Mouse (Mus musculus): ENCODE results near the gene Wfikkn1.

Gene Wfikkn1

DNA sequence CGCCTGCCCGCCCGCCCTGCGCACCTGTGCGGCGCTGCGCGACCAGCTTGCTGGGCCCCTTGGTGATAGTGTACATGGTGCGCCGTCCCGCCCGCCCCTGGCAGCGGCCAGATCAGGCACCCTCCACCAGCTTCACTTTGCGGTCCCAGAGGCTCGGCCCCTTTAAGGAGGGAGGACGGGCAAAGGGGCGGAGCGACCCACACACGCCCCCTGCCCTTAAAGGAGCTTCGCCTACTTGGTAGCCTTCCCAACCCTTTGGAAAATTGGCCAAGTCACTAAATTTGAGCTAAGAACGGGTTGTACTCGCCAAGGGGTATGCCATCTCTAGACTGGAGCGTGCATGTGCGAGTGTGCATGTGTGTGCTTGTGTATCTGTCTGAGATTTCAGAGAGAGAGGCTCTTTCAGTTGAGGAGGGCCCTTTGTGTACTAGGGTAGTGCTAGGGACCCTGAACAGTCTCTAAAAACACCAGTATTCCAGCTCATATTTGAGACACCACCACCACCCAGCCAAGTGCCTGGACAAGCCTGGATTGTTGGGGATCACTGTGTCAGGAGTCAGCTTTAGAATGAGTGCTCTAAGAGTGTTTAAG is 12.0 kb downstream of the Wfikkn1 start, which contains the start of gene Mcrip2:
TSS of gene Mcrip2 (minus strand) at position 164 of the 591 bp plus-strand sequence.
- no peak for DNase-seq (ENCODE audit: low spot score)

DNA sequence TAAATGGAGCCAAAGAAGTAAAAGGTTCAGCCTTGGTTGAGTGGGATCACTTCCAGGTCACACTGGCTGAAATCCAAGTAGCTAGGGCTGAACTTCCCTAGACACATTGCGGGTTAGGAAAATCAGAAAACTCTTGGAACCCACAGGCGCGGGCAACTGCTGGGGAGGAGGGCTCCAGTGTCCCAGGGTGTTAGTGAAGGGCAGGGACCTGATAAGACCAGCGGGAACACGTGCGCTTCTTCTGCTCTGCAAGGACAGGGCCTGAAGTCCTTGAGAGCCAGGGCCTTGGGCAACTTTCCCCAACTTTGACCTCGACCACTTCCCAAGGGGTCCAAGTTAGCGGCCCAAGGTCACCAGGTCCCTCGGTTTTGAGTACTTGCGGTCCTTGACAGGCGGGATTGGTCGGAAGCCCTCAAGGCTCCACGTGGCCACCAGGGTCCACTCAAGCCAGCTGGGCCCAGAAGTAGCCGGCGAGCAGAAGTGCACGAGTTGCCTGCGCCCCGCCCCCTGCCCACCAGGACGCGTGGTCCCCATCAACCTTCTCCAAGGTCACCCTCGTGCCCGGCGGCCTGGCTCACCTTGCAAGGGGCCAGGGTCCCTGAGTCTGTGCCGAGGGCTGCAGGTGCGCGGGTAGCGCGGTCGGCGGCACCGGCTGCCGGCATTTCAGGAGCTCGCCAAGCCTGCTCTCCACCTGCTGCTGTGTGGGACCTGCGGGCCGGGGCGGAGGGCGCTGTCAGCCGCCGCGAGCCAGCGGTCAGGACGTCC is 12.6 kb downstream of the Wfikkn1 start:
- no peak for DNase-seq (ENCODE audit: low spot score)

DNA sequence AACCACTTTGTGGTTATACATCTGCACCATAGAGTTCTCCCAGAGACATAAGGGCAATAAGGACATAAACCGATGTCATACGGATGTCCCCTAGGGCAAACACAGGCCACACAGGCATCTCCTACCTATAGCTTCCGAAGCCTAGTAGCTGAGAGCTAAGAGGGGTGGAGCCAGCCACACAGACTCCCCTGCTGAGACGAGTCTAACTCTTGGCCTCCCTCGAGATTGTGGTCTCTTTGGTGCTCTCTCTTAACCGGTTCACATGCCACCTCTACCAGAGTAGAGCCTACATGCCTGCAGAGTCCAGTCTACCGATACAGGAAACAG is 13.2 kb downstream of the Wfikkn1 start:
- DNase-seq (ENCODE audit: low spot score), result no peak

DNA sequence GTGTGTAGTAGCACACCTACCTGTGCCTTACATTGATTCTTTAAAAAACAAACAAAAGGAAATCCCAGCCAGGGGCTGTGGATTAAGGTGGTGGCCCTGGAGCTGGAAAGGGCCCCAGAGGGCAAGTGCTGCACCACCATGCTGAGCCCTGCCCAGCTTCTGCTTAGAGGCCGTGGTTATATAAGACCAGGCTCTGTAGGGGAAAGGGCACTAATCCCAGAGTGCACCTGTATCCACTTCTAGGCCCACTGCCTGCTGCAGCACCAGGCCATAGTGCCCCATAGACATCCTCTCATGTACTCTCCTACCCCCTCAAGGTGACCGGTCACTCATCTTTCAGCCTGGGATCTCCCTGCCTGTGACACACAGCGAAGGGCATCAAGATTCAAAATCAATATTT is 14.5 kb downstream of the Wfikkn1 start:
- DNase-seq (ENCODE audit: low spot score), result no peak

DNA sequence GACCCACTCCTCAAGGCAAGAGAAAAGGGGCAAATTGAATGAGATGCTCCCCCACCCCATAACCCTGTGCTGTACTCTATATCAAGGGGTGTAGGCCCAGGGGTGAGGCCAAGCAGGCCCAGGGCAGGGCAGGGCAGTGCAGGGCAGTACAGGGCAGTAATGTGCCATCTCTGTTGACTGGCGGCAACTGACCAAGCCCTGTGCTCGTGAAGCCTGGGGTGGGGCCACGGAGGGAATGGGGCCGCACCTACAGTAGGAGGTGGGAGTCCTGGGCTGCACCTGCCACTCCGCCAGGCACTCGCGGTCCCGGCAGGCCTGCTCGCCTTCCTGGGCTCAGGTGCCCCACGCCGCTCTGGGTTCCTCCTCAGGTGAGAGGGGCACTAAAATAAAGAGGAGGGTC is 15.4 kb downstream of the Wfikkn1 start:
- DNase-seq (ENCODE audit: low spot score), result no peak

DNA sequence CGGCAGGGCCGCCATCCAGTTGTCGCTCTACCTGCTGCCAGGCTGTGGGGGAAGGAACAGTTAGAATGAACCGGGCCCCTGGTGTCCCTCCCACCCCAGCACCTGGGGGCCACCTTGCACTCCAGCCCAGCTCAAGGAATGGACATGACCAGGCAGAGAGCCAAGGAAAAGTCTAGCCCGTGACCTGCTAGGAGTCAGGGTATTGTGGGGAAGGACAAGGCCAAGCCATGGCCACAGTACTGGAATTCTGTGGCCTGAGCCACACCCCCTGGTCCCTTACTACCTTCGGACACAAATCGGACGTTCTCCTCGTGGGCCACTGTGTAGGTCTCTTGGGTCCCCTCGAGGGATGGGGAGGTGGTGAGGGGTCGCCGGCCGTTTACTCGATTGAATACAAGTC is 16.3 kb downstream of the Wfikkn1 start:
- no peak for DNase-seq (ENCODE audit: low spot score)

DNA sequence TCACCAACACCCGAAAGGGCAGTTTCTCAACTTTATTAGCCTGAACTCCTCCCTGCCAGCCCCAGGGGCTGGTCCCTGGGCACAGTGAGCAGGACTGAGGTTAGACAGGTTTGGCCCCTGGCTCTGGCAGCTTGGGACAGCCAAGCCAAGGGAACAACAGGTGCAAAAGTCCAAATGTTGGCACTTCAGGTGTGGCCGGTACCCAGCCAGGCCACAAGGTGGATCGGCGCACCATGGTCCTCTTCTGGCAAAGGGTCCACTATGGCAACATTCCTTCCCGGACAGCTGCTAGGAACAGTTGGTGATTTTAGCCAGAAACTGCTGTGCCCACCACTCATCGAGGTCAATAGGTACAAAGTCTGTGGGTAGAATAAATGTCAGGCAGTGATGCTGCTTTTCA is 17.0 kb downstream of the Wfikkn1 start:
- no peak for DNase-seq (ENCODE audit: low spot score)

DNA sequence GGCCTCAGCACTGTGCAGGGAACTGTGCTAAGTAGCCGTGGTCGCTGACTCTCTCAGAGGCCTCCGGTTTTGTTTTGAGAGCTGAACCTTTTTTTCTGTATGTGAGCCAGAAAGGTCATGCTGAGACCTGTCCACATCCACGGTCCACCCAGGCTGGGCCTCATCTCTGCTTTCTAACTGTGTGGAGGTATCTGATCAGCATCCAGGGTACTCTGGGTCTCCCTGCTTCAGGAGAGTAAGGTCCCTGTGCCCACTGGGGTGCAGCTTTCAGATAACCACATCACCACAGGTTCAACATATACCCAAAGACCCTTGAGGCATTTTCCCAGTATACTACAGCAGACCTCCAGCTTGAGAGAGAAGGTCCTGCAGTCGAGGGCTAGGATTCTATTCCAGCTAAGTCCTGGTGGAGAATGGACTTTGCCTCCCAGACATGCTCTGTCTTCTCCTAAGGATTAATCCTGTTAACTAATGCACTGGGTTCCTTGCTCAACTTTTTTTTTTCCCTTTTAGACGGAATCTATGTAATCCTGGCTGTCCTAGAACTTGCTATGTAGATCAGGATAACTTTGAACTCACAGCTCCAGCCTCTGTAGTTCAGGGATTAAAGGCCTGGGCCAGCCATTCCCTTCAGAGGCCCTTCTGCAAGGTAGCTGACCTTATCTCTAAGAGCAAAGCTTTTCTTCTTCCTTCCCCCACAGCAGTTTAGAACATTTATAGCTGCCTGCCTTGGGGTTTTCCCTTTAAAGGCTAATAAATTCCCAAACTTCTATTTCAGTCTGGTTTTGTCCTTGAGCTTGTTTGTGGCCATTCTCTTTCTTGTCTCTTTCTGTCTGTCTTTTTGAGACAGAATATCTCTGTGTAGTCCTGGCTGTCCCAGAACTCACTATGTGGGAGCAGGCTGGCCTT is 18.7 kb downstream of the Wfikkn1 start:
- DNase-seq (ENCODE audit: low spot score), result no peak

DNA sequence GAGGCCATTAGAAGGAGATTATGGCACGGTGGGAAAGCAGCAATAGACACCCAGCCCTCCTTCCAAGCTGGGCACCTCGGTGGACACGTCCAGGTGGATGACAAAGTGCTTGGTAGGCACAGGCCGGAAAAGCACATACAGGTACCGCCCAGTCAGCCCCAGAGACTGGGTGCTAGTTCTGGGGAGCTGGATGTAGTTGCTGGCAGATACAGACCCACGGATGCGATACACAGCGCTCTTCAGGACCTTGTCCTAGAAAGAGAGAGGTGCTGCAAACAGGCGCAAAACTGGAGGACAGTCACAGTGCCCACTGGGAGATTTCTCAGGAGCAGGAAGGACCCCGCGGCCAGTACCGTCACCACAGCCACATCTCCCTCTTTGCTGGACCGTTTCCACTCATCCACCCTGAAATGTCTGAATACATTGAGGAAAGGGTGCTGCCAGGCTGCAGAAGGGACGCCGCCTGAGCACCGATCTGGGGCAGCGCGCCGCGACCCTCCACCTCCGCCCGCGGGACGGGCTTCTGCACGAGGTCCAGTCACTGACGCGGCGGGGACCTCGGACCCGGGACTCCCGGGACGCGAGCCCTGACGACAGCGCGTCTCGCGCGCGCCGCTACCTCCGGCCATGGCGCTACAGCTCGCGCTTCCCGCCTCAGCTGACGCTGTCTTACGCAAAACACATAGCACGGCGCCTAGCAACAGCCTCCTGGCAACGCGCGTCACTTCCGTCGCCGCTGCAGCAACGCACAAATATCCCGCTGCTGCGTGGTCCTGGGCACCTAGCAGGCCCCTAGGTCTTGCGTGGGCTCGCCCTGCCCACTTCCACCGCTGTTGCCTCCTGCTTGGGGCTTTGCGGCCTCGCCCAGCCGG is 19.6 kb downstream of the Wfikkn1 start, which contains the start of gene Wdr90:
TSS of gene Wdr90 (minus strand) at position 670 of the 872 bp plus-strand sequence.
- DNase-seq (ENCODE audit: low spot score), result peak; percentile 78

DNA sequence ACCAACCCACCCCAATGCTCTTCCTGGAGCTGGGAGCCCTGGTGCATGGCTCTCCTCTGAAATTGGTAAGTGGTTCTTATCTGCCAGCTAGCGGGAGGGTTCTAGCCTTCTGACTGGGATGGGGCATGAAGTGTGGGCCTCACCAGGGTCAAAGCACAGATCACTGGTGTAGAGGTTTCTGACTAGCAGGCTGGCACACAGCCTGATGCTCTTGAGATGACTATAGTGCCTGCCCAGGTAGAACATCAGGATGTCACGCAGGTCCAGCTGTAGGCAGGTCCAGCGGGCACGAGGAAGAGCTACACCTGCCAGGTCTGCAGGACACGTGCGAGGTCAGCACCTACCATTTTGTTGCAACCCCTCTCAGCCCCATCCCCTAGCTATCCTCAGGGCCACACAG is 20.4 kb downstream of the Wfikkn1 start:
- no peak for DNase-seq (ENCODE audit: low spot score)

DNA sequence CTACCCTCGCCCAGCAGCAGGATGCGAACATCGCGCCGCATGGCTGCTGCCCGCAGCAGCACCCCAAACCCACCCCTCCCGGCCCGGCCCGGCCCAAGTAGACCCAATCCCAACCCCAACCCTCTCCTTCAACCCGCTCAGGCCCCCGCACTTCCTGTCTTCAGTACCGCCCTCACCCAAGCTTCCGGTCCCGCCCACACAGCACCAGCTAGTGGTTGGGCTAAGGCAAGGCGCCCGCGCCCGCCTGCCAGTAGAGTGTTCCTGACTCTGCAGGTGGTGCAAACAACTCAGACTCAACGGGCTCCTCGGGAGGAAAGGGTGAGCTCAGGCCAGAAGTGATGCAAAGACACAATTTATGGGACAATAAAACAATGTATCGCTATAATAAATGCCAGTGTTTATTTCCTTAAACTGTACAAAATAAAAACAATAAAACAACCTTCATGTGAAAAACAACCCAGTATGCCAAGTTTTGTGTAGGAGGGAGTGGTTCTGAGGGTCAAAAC is 36.2 kb downstream of the Wfikkn1 start, which contains the start of gene Rhot2:
TSS of gene Rhot2 (minus strand) at position 456 of the 506 bp plus-strand sequence.
- peak; percentile 83 for DNase-seq (ENCODE audit: low spot score)

DNA sequence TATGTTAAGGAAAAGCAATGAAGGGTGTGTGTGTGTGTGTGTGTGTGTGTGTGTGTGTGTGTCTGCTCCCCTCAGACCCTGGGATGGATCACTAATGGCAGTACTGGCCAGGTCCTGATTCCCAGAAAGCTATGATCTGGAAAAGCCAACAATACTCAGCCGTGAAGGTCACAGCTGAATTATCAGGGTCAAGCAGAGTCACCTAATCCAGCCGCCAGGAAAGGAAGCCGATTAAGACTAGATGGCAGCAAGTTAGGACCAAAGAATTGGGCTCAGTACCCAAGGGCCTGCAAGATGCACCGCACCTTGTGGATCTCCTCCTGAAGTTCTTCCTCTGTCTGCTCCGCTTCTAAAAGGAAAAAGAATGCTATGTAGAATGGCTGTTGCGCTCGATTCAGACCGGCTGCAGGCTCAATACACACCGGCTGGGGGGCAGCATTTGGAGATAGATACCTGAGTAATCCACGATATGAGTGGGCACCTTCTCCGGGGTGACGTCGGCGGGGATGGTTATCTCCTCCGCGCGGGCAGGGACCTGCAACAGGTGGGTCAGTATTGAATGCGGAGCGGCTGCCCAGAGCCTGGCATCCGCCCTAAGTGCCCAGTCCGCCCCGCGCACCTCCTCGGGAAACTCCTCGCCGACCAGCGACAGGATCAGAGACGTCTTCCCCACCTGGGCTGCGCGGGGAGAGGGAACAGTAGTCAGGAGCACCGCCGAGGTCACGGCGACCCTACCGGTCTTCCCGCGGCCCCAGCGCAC is 36.8 kb downstream of the Wfikkn1 start:
- no peak for DNase-seq (ENCODE audit: low spot score)

DNA sequence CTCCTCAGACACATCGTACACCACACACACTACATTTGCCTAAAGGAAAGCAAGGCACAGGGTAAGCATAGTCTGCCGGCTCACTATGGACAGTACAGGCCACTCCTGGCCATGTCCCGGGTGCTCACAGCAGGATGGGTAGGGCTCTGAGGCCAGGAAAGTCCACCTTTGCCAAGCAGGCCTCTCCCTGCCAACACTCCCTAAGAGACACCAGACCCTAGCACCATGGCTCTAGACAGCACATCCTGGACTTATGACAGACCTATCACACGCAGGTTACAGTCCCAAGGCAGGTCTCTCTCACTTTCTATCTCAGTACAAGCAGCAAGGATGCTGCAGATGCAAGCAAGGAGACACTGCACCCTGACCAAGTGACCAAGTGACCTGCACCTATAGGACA is 37.5 kb downstream of the Wfikkn1 start:
- no peak for DNase-seq (ENCODE audit: low spot score)

DNA sequence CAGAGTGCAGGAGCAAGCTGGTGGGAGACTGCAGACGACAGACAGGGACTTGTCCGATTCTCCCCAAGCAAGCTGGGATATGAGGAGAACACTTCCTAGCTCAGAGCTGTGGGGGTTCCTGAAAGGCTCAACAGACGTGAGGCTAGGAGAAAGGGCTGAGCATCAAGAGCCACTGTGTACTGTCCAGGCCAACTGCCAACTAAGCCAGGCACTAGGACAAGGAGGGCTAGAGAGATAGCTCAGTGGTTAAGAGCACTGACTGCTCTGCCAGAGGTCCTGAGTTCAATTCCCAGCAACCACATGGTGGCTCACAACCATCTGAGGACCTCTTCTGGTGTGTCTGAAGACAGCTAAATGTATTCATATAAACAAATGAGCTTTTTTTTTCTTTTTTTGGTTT is 38.1 kb downstream of the Wfikkn1 start:
- DNase-seq (ENCODE audit: low spot score), result no peak

DNA sequence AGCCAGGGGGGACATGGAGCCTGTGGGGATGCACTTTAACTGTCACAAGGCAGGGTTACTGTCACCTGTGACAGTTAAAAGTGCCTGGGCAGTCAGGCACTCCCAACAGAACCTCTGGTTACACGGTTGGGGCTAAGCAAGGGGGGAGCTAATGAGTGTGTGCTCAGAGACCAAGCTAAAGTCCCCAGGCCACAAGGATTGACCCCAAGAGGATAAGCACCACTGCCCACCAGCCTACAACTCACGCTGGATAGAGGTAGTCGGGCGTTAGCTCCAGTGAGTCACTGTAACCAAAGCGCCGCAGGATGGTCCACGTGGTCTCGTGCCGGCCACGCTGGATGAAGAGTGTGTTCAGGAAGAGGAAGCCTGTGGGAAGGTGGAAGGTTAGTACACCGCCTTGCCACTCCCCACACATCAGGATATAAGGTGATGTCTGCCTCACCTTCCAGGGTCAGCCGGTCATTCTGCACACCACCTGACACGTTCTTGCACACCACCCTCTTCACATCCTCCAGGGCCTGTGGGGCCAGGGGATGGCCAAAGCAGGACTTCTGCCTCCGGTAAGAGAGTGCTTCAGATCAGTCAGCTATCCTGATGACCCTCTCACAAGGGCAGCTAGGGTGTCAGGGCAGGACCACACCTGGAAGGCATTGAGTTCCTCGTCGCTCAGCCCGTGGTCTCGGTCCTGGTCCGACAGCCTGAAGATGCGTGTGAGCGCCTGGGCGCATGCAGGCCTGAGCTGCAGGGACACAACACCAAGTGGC is 39.4 kb downstream of the Wfikkn1 start, which contains the start of gene Gm20683:
TSS of gene Gm20683 (minus strand) at position 647 of the 764 bp plus-strand sequence.
- no peak for DNase-seq (ENCODE audit: low spot score)

DNA sequence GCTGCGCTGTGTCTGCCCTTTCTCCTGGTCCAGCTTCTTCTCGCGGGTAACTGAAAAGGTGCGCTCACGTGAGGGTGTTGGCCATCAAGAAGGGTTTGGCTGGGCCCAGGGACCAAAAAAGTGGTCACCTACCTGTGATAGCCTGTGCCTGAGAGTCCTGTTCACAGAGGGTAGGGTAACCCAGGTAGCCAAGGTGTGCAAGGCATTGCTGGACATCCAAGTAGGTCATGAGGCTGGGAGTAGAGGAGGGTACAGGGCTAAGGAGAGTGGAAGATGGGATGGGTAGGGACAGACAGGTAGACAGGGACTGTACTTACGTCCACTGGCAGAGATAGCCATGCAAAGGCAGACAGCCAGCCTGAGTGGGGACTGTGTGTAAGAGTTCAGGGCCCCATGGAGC is 40.1 kb downstream of the Wfikkn1 start:
- DNase-seq (ENCODE audit: low spot score), result no peak

DNA sequence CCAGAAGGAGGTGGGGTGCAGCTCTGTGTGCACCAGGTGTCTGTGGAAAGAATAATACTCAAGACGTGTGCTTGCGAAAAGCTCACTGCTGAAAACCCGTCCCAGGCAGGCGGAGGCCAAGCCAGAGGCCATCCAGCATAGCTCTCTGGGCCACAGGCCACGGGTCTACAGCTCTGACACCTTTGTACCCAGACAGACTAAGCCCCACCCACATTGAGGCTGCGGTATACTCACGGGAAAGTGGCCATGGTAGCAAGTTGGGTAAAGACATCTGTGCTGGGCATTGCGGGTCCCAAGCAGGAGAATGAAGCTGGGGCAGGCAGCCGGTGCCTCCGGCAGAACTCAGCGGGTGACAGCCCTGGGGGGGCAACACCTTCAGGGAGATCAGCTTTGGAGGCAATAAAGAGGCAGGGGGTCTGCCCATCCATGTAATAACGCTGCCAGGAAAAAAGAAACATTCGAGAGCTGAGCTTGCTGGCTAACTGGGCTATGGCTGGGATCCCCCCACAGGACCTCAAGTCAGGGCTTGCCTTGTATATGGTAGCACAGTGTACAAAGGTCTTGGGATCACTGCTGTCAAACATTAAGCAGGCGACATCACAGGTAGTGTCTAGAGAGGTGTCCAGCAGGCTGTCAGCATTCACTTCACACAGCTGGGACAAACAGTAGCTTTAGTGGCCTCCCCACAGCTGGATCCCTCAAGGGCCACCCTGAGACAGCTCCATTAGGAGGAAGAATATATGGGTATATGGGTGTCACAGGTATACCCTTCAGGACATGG is 41.0 kb downstream of the Wfikkn1 start:
- DNase-seq (ENCODE audit: low spot score), result no peak

DNA sequence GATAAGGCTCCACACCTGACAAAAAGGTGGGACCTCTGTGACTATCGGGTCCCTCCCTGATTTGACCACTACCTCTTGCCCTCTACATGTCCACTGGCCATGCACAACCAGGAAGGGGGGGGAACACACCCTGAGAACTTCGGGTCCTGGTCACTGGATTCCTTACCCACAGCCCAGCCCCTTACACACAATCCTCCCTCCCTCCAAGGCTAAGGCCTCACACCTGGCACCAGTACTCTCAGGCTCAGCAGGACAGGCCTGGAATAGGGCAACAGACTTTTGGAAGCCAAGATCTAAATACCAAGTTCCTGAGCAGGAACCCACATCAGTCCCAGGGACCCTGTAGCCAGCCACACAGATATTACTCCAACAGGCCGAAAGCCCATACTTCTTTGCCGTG is 41.8 kb downstream of the Wfikkn1 start:
- no peak for DNase-seq (ENCODE audit: low spot score)

DNA sequence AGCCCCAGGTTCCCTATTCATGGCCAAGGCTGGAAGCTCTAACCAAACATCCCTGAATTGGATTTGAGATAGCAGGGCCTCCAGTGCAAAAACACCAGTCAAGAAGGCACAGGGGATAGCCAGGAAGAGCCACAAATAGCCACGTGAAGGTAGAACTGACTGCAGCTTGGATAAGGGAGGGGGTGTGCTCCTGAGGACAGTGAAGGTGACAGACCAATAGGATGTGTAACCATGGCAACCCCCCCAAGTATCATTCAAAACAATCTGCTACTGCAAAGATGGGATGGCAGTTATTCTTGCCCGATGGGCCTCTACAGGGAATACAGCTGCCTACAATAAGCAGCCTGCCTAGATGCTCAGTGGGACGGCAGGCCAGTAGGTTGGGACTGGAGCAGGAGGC is 43.1 kb downstream of the Wfikkn1 start:
- no peak for DNase-seq (ENCODE audit: low spot score)
